Mouse (Mus musculus): ENCODE data around the gene Erc2. TPM values are rescaled to one million over a fixed set of nuclear protein-coding genes. Genes with fewer than 3 reads are reported as not detected.
A peak's percentile ranks its signal among the peaks of the same experiment; 100 is the strongest.

Gene Erc2
- polyA plus RNA-seq, 2 experiments = 4.9 to 6.5 TPM

- Histone ChIP-seq H3K27me3 (ENCODE audit: control insufficient read depth, insufficient read depth, low read length) (peaks cover 4% of the 10 kb centered on the region; the same call in 1 of the 2 replicates), H3K9ac (ENCODE audit: low read depth, low read length, severe bottlenecking) (no peak overlapping the region), H3K4me1 (ENCODE audit: control insufficient read depth, insufficient read depth, low read length) (peaks cover 5% of the 10 kb centered on the region; the same call in 1 of the 2 replicates), H3K27ac (replicated peaks; ENCODE audit: low read depth, low read length) (no peak overlapping the region), H3K36me3 (ENCODE audit: control insufficient read depth, insufficient read depth, low read length) (no peaks in the 10 kb centered on the region), H3K4me2 (replicated peaks; ENCODE audit: low read depth, low read length, severe bottlenecking) (peak overlapping the region; percentile 99), H3K4me3 (replicated peaks; ENCODE audit: low read length) (peak overlapping the region; percentile 67), H3K9me3 (ENCODE audit: control insufficient read depth, low read length) (no peaks in the 10 kb centered on the region)
- 7% methylated on average over 10 of the region's 10 CpGs for WGBS
- TF ChIP-seq POLR2A (IDR thresholded peaks at IDR 0.05; ENCODE audit: borderline replicate concordance, extremely low read depth, insufficient read depth, insufficient read length) = no peak
- DNase-seq (ENCODE audit: low spot score) (peak; percentile 22), ATAC-seq (ENCODE audit: low FRiP score, low read depth) (no peak)
These were observed 1.1 kb downstream of the Erc2 start for GRCm38 (mm10) chr14:27623368-27623767.

DNA sequence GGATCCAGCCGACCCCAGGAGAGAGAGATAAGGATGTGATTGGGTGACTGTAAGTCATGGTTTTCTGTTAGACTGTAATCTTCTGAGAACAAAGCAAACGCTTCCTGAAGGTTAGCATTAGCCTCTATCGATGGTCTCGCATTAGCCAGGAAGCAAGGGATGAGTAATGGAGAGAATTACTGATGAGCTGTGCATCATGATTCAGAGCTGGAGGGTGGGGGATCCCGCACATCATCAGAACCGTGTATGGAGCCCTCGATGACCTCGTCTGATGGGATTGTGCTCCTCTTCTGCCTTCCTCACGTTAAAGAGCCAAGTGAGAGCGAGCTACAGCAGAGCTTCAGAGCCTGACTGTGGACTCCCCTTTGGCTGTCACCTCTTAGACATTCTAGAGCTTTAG lies 6.5 kb downstream of the Erc2 start:
- no peaks in the 10 kb centered on the region for H3K9me3 ChIP-seq (ENCODE audit: control insufficient read depth, low read length)
- no peak overlapping the region for H3K27ac ChIP-seq (replicated peaks; ENCODE audit: low read depth, low read length)
- no peaks in the 10 kb centered on the region for H3K27me3 ChIP-seq (ENCODE audit: control insufficient read depth, insufficient read depth, low read length)
- H3K4me2 ChIP-seq (replicated peaks; ENCODE audit: low read depth, low read length, severe bottlenecking) = no peak overlapping the region
- H3K4me3 ChIP-seq (replicated peaks; ENCODE audit: low read length) = no peak overlapping the region
- no peaks in the 10 kb centered on the region for H3K36me3 ChIP-seq (ENCODE audit: control insufficient read depth, insufficient read depth, low read length)
- DNase-seq (ENCODE audit: low spot score) = no peak
- no peaks in the 10 kb centered on the region for H3K4me1 ChIP-seq (ENCODE audit: control insufficient read depth, insufficient read depth, low read length)
- no peak overlapping the region for H3K9ac ChIP-seq (ENCODE audit: low read depth, low read length, severe bottlenecking)
- TF ChIP-seq POLR2A (IDR thresholded peaks at IDR 0.05; ENCODE audit: borderline replicate concordance, extremely low read depth, insufficient read depth, insufficient read length) = no peak
- no peak for ATAC-seq (ENCODE audit: low FRiP score, low read depth)
- WGBS = 85% methylated on average over 10 of the region's 10 CpGs

DNA sequence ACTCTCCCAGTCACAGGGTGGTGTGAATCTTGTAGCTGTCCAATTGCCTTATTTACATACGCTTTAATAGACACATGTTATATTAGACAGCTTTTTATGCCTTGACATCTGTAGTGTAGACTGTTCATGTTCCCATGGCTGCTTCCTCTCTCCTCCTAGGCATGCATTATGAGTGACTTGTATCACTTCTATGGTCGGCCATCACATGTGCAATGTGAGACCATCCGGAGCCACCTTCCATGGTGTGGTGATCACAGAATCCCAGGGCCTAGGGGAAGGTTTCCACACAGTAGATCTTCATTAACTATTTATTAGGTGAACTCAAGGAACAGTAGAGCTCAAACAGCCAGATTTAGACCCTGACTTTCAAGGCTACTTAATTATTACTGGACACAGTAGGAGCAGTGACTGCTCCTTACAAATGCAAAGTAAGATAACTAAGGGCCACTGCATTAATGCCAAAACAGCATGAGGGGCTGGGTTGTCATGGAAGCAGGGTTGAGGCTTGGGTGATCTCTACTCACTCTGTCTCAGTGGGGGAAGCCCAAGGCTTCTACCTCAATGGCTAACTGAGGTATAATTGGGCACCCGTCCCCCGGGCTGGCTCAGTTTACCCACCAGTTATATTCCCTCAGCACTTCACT lies 7.3 kb downstream of the Erc2 start:
- no peak overlapping the region for H3K4me2 ChIP-seq (replicated peaks; ENCODE audit: low read depth, low read length, severe bottlenecking)
- TF ChIP-seq POLR2A (IDR thresholded peaks at IDR 0.05; ENCODE audit: borderline replicate concordance, extremely low read depth, insufficient read depth, insufficient read length) = no peak
- H3K36me3 ChIP-seq (ENCODE audit: control insufficient read depth, insufficient read depth, low read length) = no peaks in the 10 kb centered on the region
- no peak overlapping the region for H3K9ac ChIP-seq (ENCODE audit: low read depth, low read length, severe bottlenecking)
- DNase-seq (ENCODE audit: low spot score) = no peak
- H3K4me1 ChIP-seq (ENCODE audit: control insufficient read depth, insufficient read depth, low read length) = no peaks in the 10 kb centered on the region
- 86% methylated on average over 5 of the region's 5 CpGs for WGBS
- no peak overlapping the region for H3K27ac ChIP-seq (replicated peaks; ENCODE audit: low read depth, low read length)
- no peaks in the 10 kb centered on the region for H3K27me3 ChIP-seq (ENCODE audit: control insufficient read depth, insufficient read depth, low read length)
- ATAC-seq (ENCODE audit: low FRiP score, low read depth) = no peak
- no peak overlapping the region for H3K4me3 ChIP-seq (replicated peaks; ENCODE audit: low read length)
- no peaks in the 10 kb centered on the region for H3K9me3 ChIP-seq (ENCODE audit: control insufficient read depth, low read length)

DNA sequence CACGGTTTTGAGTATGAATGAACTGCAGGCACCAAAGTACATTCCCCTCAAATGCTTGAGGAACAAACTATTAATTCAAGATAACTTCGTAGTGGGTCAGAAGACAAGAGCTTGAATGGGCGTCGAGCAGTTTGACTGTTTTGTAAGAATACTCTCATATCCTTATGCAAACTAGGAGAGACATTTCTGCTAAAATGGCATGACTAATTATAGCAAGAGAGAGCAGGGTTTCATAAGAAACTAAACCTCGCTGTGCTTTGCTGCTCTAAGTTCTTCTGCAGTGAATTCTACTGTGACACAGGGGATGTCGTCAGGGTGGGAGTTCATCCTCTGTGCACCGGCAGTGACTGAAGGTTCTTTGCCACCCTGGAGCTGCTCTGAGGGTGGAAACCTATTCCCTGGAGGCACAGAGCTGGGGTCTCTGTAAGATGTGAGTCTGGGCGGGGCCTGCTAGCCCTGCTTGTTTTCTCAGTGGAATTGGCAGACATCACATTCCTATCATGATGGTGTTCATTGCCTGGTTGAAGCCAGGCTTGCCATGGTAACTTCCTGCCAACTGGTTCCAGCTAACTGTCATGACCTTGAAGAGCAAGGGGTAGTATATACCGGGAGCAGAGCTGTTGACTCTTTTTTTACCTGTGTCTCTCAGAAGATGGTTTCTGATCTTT lies 8.9 kb downstream of the Erc2 start:
- Histone ChIP-seq H3K9ac (ENCODE audit: low read depth, low read length, severe bottlenecking) (no peak overlapping the region), H3K36me3 (ENCODE audit: control insufficient read depth, insufficient read depth, low read length) (no peaks in the 10 kb centered on the region), H3K4me3 (replicated peaks; ENCODE audit: low read length) (no peak overlapping the region), H3K27ac (replicated peaks; ENCODE audit: low read depth, low read length) (no peak overlapping the region), H3K4me2 (replicated peaks; ENCODE audit: low read depth, low read length, severe bottlenecking) (no peak overlapping the region), H3K27me3 (ENCODE audit: control insufficient read depth, insufficient read depth, low read length) (no peaks in the 10 kb centered on the region), H3K4me1 (ENCODE audit: control insufficient read depth, insufficient read depth, low read length) (no peaks in the 10 kb centered on the region), H3K9me3 (ENCODE audit: control insufficient read depth, low read length) (no peaks in the 10 kb centered on the region)
- ATAC-seq (ENCODE audit: low FRiP score, low read depth) (no peak), DNase-seq (ENCODE audit: low spot score) (no peak)
- TF ChIP-seq POLR2A (IDR thresholded peaks at IDR 0.05; ENCODE audit: borderline replicate concordance, extremely low read depth, insufficient read depth, insufficient read length) = no peak
- WGBS = 77% methylated on average over 9 of the region's 9 CpGs

GRCm38 (mm10) chr14:27634761-27635160 lies 12.5 kb downstream of the Erc2 start:
- Histone ChIP-seq H3K9ac (ENCODE audit: low read depth, low read length, severe bottlenecking) (no peak overlapping the region), H3K36me3 (ENCODE audit: control insufficient read depth, insufficient read depth, low read length) (no peaks in the 10 kb centered on the region), H3K4me3 (replicated peaks; ENCODE audit: low read length) (no peak overlapping the region), H3K27me3 (ENCODE audit: control insufficient read depth, insufficient read depth, low read length) (no peaks in the 10 kb centered on the region), H3K4me1 (ENCODE audit: control insufficient read depth, insufficient read depth, low read length) (no peaks in the 10 kb centered on the region), H3K4me2 (replicated peaks; ENCODE audit: low read depth, low read length, severe bottlenecking) (no peak overlapping the region), H3K27ac (replicated peaks; ENCODE audit: low read depth, low read length) (no peak overlapping the region), H3K9me3 (ENCODE audit: control insufficient read depth, low read length) (no peaks in the 10 kb centered on the region)
- TF ChIP-seq POLR2A (IDR thresholded peaks at IDR 0.05; ENCODE audit: borderline replicate concordance, extremely low read depth, insufficient read depth, insufficient read length) = no peak
- ATAC-seq (ENCODE audit: low FRiP score, low read depth) (no peak), DNase-seq (ENCODE audit: low spot score) (no peak)
- 34% methylated on average over 6 of the region's 6 CpGs for WGBS

Data from limb, embryonic 14.5 days (tissue).